Mouse (Mus musculus) left cerebral cortex, postnatal 4 days (tissue): ENCODE measurements around the gene Rsph9. TPM values are rescaled to one million over a fixed set of nuclear protein-coding genes. Genes with fewer than 3 reads are reported as not detected.

Experiments
- total RNA-seq, 2 experiments: library from RNA; stranded (reverse); gene quantifications; 2 replicates each; pipeline ENCODE4 v1.2.3; 2021

Gene Rsph9
- total RNA-seq, 2 experiments from 2014 or later, result 40.0 to 43.8 TPM

Other genes starting within 250 kb of the Rsph9 start
- gene Vegfa, start 111.8 kb downstream of the Rsph9 start, total RNA-seq, result 10 to 100 TPM; 77.7 to 94.5 TPM
- 10 to 100 TPM; 75.8 to 78.3 TPM for gene Mrps18a, start 33.2 kb downstream of the Rsph9 start, total RNA-seq
- 10 to 100 TPM; 16.2 to 17.8 TPM for gene Mad2l1bp, start 9.3 kb upstream of the Rsph9 start, total RNA-seq
- 100 to 1,000 TPM; 111 TPM for gene Gtpbp2, start 16.8 kb upstream of the Rsph9 start, total RNA-seq
- 10 to 100 TPM in 1 of 2 experiments, 1 to 10 TPM in 1; 9.7 to 10.7 TPM for gene Polh, start 58.4 kb upstream of the Rsph9 start, total RNA-seq
- gene Xpo5, start 58.6 kb upstream of the Rsph9 start, total RNA-seq, result 10 to 100 TPM; 45.0 to 46.3 TPM
- gene Polr1c, start 103.8 kb upstream of the Rsph9 start, total RNA-seq, result 10 to 100 TPM; 50.0 to 50.1 TPM
- 10 to 100 TPM; 55.3 to 56.7 TPM for gene Yipf3, start 103.9 kb upstream of the Rsph9 start, total RNA-seq
- 10 to 100 TPM; 84.5 to 94.1 TPM for gene Lrrc73, start 109.3 kb upstream of the Rsph9 start, total RNA-seq
- gene Tjap1, start 138.8 kb upstream of the Rsph9 start, total RNA-seq, result 10 to 100 TPM; 35.5 to 44.3 TPM
- 10 to 100 TPM; 54.6 to 63.8 TPM for gene Dlk2, start 153.2 kb upstream of the Rsph9 start, total RNA-seq
- 1 to 10 TPM; 9.7 to 9.9 TPM for gene Abcc10, start 184.1 kb upstream of the Rsph9 start, total RNA-seq
- 10 to 100 TPM; 93.1 to 96.1 TPM for gene Zfp318, start 239.5 kb upstream of the Rsph9 start, total RNA-seq